Mouse (Mus musculus) ovary, postnatal 36 days (tissue): Measurements from ENCODE around the gene Spred2.
"Not testable (repeated sequence)": the region's sequence is repeated elsewhere in the genome, so short reads cannot be mapped to it uniquely, and the experiment has no call there.

ENCODE experiments used
- DNase-seq: peaks from one replicate; pipeline ENCODE4 v3.0.0; 2022; ENCODE audit warnings: low spot score, mixed read lengths

The Spred2 gene

GRCm38 (mm10) chr11:20020720-20021119 is 96.5 kb downstream of the Spred2 start:
- no peak for DNase-seq

DNA sequence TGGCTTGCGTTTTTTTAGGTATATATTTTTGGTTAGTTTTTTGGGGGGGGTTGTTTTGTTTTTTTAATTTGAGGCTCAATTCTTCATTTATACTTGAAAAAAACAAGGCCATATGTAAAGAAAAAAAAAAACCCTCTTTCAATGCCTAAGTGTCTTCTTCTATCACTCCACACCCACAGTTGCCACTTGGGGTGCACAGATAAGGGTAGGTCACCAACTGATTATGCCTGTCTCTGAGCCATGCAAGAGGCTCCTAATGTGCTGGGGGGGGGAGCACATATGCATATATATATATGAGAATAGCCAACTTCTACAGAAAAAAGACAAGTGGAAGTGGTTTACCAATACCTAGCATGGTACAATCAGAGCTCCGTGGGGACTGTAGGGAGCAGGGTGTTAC is 98.3 kb downstream of the Spred2 start:
- no peak for DNase-seq

DNA sequence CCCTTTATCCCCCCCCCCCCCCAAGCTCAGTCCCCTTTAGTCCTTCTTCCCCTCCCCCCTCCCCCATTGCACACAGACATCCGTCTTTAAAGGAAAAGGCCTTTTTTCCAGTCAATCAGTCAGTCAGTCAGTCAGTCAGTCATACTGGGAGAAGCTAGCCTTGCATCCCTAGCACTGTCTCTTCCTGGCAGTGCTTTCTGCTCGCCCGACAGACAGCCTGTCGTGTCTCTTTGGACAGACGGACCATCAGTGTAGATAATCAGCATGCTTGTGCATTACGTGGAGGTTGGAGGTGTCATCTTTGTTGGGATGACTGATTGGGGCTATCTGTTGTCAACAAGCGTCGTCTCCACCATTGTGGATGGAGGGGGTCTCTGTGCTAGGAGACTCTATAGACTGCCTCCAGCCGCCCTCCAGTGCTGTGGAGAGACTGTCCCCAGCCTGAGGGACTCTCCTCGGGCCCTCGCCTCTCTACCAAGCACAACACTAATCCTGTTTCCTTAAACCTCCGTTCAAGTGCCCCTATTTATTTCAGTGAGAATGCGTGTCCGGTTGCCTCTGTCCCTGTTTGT is 98.8 kb downstream of the Spred2 start:
- DNase-seq = no peak

DNA sequence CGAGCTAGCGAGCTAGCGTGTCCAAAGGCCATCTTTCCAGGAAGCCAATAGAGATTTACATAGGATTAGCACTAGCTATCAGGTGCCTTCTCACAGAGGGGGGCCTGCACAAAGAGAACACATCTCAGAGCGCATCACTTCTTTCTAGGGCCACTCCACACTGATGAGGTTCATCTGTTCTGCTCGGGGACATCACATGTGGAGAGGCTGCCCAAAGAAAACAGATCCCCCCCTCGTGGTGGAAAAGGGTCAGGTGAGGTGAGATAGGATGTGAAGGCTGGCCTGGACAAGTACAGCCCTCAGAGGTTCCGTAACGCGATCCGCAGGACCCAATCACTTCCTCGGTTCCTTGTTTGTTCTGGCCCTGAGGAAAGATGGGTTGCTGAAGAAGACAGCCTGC is 101.7 kb downstream of the Spred2 start:
- no peak for DNase-seq

- no peak for DNase-seq
Observed at GRCm38 (mm10) chr11:20027719-20028118, 103.5 kb downstream of the Spred2 start.

DNA sequence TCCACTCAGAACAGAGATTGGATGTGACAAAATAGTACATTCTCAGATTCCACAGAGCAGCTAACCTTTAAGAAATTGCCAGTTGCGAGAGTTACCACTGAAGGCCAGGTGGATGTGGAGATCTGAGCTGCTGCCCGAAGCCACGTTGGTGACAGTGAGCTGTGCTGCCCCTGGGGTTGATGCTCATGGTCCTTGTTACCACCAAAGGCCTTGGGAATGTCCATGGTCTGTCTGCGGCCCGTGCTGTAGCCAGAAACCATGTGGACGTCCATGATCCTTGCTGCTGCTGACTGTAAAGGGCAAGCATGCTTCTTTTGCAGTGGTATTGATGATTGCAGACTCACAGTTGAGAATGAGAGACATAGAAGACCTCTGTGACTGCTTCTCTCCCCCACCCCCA is 104.2 kb downstream of the Spred2 start:
- no peak for DNase-seq

DNA sequence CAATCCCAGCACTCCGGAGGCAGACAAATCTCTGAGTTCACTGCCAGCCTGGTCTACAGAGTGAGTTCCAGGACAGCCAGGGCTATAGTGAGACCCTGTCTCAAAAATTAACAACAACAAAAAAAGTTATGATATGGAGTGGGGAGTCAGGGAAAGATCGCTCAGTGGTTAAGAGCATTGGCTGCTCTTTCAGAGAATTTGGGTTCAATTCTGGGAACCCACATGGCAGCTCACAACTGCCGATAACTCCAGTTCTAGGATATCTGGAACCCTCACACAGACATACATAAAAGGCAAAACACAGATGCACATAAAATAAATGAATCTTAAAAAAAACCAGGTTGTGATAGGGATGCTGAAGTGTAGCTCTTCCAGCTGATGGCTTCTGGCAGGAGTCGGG is 104.8 kb downstream of the Spred2 start:
- DNase-seq = no peak

DNA sequence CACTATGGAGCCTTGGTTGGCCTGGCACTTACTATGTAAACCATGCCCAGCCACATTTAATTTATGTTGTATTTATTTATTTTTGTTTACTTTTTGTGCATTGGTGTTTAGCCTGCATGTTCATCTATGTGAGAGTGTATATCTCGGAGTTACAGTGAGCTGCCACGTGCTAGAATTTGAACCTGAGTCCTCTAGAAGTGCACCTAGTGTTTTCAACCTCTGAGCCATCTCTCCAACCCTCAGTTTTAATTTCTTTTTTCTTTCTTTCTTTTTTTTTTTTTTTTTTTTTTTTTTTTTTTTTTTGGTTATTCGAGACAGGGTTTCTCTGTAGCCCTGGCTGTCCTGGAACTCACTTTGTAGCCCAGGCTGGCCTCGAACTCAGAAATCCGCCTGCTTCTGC is 106.8 kb downstream of the Spred2 start:
- not testable (repeated sequence) for DNase-seq

- no peak for DNase-seq
Observed at GRCm38 (mm10) chr11:20031536-20031935, 107.4 kb downstream of the Spred2 start.

- no peak for DNase-seq
Observed at GRCm38 (mm10) chr11:20033541-20034160, 109.5 kb downstream of the Spred2 start.

- DNase-seq = no peak
Observed at GRCm38 (mm10) chr11:20034337-20034947, 110.3 kb downstream of the Spred2 start.

- DNase-seq = no peak
Observed at GRCm38 (mm10) chr11:20035343-20035928, 111.3 kb downstream of the Spred2 start.

DNA sequence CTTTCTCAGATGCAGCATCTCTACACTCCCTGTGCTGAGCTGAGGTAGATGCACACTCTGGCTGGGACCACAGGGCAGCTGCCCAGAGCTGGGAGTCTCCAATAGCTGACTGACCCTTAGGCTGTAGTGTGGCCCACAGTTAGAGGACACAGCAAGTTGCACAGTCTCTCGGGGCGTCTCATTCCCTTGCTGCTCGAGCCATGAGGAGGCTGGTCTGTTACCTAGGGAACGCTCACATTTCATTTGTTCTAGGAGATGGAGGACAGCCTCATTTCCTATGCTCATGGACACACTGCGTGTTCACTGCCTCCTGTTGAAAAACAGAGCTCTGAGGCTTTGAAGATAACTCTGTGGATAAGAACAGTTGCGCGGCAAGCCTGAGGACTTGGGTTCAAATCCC is 111.8 kb downstream of the Spred2 start:
- no peak for DNase-seq

- DNase-seq = no peak
Observed at GRCm38 (mm10) chr11:20037739-20038138, 113.6 kb downstream of the Spred2 start.

GRCm38 (mm10) chr11:20038723-20039122 is 114.5 kb downstream of the Spred2 start:
- no peak for DNase-seq

DNA sequence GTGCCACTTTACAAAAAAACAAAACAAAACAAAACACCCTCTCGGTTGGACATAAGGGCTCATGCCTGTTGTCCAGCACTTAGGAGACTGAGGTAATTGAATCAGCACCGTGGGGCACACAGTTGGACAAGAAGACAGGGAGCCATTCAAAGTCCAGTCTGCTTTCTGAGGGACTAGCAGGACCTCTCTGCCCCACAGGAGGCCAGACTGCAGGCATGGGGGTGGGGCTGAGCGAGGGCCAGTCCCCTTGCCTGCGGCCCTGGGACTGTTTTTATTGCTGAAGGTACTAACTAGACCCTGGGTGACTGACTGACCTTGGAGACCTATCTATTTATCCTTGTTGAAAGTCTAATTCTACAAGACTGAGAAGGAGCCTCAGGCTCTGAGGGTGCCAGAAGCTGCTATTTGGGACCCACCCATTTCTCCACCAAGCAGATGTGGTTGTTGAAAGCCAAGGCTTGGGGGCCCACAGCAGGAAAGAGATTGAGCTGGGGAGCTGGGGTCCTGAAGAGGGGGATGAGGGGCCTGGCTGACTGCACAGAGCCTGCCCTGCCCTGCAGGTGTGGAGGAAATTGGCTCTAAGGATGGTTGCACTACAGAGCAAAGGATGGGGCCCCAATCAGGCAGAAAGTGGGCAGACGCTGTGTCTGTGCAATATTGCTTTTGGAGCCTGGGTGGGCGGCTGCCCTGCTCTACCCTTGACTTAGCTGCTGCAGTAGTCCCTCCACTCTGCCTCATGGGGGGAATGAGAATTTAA is 117.2 kb downstream of the Spred2 start:
- DNase-seq = peak; percentile 42

DNA sequence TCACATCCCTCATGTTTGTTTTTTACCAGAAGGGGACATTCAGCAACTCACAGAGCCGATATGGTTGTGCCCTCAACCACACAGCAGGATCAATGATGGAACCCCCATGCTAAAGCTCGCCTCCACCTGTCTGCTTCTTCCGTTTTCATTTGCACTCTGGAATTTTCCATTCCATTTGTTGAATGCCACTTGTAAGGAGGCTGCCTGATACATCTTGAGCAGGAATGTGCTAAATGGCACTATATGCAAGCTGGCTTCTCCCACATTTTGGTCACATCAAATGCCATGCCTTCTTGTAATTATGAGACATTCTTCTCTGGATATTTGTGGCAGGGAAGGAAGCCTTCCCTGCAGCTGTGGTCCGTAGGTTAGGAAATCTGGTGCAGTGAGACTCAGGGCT is 117.9 kb downstream of the Spred2 start:
- no peak for DNase-seq

DNA sequence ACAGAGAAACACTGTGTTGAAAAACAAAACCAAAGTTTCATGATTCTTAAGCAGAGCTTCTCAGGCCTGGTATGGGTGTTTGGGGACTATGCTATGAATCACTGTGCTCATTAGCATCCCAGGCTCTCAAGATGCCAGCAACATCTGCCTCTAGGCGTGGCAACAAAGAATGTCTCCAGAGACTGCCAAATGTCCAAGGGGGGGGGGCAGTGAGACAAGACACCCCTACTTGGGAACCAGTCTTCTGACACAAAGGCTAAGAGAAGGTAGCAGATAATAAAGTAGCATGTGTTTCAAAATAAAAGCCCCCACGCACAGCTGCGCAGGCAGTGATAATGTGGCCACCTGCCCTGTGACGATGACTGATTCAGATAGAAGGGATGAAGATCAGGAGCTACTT is 119.1 kb downstream of the Spred2 start:
- DNase-seq = no peak

DNA sequence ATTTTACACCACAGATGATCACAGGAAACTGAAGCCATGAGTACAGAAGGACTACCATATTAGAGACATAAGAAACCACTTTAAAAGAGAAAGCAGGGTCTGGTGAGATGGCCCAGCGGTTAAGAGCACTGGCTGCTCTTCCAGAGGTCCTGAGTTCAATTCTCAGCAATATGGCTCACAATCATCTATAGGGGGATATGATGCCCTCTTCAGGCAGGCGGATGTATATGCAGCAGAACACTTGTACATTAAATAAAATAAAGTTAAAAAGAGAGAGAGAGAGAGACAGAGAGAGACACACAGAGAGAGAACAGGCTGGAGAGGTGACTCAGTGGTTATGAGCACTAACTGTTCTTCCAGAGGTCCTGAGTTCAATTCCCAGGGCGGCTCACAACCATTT is 121.4 kb downstream of the Spred2 start:
- DNase-seq = no peak

GRCm38 (mm10) chr11:20052814-20053536 is 128.8 kb downstream of the Spred2 start:
- DNase-seq = no peak

DNA sequence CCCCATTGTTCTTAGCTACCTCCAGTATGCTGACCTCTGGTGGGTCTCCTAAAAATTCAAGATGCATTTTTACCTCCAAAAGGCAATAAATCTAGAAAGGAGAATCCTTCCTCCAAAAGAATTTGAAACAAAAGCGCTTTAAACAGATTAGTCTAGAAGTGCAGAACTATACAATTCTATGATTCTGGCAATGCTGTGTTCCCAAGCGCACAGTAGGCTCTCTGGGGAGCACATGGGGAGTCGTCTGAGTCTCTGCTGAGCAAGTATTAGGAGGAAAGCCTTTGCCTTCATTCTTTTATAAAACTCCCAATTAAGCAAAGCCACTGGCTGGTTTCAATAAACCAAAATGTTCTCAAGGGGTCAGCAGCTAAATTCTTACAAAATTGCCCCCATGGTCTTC is 129.8 kb downstream of the Spred2 start:
- DNase-seq = no peak

DNA sequence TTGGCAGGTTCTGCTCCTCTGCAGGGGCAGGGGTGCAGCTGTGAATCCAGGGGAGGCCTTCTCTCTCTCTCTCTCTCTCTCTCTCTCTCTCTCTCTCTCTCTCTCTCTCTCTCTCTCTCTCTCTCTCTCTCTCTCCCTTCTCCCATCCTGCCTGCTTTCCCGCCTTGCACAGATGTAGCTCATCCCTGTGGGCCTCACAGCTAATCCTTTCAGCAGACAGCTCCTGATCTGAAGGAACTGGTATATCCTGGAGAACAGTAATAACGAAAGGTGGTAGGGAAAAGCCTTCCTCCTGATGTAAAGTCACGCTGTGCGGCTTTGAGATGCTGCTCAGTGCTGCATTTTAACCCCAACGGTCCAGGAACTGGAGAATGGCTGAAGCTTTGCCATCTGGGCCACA is 130.4 kb downstream of the Spred2 start:
- DNase-seq = no peak
